Mouse (Mus musculus): ENCODE data around the gene Rab4b.

DNA sequence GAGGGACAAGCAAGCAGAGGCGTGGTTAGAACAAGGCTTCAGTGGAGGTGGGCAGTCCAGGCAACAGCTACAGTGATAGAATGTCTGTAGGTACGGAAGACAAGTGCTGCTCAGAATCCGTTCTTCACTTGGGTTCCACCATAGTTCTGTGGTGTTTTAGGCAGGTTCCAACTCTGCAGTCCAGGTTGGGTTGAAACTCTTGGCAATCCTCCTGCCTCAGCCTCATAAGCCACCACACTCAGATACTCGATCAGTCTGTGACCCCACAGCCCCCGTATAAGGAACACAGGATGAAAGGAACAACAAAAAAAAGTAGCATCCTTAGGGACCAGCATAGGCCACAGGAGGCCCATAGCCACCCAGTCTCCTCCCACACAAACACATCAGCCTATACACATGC, 13.7 kb upstream of the Rab4b start:
- TF ChIP-seq CTCF (IDR thresholded peaks at IDR 0.05; ENCODE audit: insufficient read depth, low read length): no peak
- no peak for TF ChIP-seq POLR2A (IDR thresholded peaks at IDR 0.05; ENCODE audit: borderline replicate concordance, extremely low read depth, low read depth, low read length)
